Mouse (Mus musculus): ENCODE data around the gene Gm2696.
"Not testable (repeated sequence)": the region's sequence is repeated elsewhere in the genome, so short reads cannot be mapped to it uniquely, and the experiment has no call there.

The Gm2696 gene

DNA sequence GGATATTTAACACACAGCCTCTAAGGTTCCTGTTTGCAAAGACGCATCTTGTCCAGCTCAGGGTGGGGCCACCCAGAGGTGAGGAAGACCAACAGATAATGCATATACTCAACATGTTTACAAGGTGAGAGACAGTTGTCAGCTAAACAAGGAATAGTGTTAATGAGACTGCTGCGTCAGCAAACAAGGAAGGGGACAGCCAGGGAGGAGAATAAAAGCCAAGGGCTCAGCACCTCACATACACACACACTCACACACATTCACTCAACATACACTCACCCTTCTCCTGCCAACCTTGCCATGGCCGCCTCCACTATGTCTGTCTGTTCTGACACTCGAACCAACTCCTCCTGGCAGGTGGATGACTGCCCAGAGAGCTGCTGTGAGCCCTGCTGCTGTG, at the start of gene Gm2696:
TSS of gene Gm2696 (plus strand) at position 301 of the 400 bp plus-strand sequence.
- no peak for DNase-seq

- DNase-seq = no peak
Observed at GRCm38 (mm10) chr10:77769727-77770126, 44.8 kb upstream of the Gm2696 start.

DNA sequence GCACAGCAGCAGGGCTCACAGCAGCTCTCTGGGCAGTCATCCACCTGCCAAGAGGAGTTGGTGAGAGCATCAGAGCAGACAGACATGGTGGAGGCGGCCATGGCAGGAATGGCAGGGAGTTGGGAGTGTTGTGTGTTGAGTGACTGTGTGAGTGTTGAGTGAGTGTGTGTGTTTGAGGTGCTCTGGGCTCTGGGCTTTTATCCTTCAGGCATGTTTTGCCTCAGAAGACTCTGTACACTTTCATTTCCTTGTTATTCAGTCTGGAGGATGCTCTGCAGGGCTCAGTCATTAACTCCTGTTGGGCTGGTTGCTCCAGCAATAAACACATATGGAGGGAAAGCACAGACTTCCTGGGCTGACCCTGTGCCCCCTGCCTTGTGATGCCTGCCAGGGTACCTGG, 43.3 kb upstream of the Gm2696 start, which contains the start of gene Gm3238:
TSS of gene Gm3238 (minus strand) at position 101 of the 400 bp plus-strand sequence.
- not testable (repeated sequence) for DNase-seq

DNA sequence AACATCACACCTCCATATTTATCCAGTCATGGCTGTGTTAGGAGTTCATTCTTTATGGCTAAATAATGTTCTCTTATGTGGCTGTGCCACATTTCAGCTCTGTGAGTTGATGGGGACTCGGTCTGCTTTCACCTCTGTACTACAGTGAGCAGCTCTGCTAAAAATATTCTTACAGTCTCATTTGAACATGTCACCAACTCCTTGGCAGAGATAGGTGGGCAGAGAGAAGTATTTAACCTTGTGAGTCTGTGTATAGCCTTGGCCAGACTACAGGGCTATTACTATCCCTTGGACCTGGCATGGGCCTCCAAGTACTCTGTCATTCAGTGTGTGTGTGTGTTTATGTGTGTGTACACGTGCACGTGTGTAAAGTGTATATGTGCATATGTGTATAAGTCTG, 42.3 kb upstream of the Gm2696 start:
- DNase-seq = not testable (repeated sequence)

- DNase-seq = not testable (repeated sequence)
Observed at GRCm38 (mm10) chr10:77776844-77777243, 37.6 kb upstream of the Gm2696 start, which contains the start of gene Gm7138. Gene Gm7138 (minus strand): TSS chr10:77776944.

GRCm38 (mm10) chr10:77782442-77782841, 32.0 kb upstream of the Gm2696 start, which contains the start of gene Gm3250:
Gene Gm3250 (minus strand): TSS chr10:77782542.
- DNase-seq = not testable (repeated sequence)

DNA sequence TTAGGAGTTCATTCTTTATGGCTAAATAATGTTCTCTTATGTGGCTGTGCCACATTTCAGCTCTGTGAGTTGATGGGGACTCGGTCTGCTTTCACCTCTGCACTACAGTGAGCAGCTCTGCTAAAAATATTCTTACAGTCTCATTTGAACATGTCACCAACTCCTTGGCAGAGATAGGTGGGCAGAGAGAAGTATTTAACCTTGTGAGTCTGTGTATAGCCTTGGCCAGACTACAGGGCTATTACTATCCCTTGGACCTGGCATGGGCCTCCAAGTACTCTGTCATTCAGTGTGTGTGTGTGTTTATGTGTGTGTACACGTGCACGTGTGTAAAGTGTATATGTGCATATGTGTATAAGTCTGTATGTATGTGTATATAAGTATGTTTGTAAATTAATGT, 31.1 kb upstream of the Gm2696 start:
- DNase-seq = not testable (repeated sequence)

DNA sequence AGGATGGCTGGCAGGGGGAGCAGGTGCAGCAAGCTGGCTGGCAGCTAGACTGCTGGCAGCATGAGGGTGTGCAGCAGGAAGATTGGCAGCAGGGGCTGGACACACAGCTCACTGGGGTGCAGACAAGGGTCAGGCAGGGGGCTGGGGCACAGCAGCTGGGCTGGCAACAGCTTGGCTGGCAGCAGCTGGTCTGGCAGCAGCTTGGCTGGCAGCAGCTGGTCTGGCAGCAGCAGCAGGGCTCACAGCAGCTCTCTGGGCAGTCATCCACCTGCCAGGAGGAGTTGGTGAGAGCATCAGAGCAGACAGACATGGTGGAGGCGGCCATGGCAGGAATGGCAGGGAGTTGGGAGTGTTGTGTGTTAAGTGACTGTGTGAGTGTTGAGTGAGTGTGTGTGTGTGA, 26.6 kb upstream of the Gm2696 start, which contains the start of gene Gm7137:
TSS of gene Gm7137 (minus strand) at position 325 of the 400 bp plus-strand sequence.
- DNase-seq = not testable (repeated sequence)

- DNase-seq = no peak
Observed at GRCm38 (mm10) chr10:77788621-77789020, 25.9 kb upstream of the Gm2696 start.

- DNase-seq = no peak
Observed at GRCm38 (mm10) chr10:77794976-77795375, 19.5 kb upstream of the Gm2696 start, which contains the start of gene Gm9639. Gene Gm9639 (minus strand): TSS chr10:77795076.

DNA sequence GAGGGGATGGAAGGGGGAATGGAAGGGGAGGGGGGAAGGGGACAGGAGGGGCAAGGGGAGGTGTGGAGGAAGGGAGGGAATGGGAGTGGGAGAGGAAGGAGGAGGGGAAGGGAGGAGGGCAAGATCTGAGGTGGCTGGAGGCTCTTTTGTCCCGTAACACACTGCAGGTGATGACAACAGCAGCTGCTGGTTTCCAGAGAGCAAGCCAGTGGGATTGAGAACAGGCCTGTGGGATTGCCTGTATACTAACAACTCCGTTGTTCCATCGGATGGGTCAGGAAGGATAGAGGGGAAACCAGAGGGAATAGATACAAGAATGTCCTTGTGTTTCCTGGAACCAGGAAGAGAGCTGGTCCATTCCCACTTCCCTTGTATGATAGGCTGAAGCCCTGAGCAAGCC, 16.8 kb upstream of the Gm2696 start:
- DNase-seq = no peak

DNA sequence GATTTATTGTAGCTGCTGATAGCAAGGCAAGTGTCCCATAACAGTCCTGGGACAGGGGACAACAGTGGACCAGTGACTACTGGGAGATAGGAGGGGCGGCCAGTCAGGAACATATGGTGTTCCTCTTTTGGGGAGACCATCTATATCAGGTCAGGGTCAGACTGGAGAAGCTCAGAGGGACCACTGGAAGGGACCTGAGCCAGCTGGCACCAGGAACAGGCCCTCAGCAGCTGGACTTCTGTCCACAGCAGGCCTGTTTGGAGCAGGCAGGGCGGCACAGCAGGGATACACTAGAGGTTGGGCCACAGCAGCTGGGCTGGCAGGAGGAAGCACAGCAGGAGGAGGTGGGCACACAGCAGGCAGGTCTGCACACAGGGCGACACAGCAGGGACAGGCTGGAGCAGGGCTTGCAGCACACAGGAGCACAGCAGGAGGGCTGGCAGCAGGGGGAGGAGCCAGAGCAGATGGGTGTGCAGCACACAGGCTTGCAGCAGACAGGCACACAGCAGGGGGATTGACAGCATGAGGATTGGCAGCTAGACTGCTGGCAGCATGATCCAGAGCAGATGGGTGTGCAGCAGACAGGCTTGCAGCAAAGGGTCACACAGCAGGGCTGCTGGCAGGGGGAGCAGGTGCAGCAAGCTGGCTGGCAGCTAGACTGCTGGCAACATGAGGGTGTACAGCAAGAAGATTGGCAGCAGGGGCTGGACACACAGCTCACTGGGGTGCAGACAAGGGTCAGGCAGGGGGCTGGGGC, 16.1 kb upstream of the Gm2696 start:
- peak; percentile 27 for DNase-seq

DNA sequence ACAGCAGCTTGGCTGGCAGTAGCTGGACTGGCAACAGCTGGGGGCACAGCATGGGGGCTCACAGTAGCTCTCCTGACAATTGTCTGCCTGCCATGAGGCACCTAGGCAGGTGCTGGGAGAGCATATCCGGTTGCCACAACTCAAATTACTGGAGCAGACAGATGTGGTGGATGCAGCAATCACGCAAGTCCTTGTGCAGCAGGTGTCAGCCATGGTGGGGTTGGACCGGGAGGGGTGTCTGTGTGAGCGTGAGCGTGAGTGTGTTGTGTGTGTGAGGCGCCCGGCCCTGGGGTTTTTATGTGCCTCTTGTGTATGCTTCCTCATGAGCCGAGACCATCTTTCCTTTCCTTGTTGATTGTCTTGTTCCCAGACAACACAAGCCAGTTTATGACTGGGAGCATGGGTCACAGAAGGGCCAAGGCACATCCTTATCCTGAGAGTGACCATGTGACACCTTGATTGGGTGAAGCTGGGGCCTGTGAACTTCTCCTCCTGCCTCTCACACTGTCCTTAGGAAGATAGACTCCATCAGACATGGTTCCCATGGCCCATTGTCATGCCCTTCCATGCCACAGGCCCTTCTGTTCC, 15.5 kb upstream of the Gm2696 start, which contains the start of gene Gm19668:
TSS of gene Gm19668 (minus strand) at position 213 of the 588 bp plus-strand sequence.
- DNase-seq = no peak

GRCm38 (mm10) chr10:77804095-77804494, 10.4 kb upstream of the Gm2696 start:
- DNase-seq = no peak

GRCm38 (mm10) chr10:77811743-77812142, 2.7 kb upstream of the Gm2696 start, which contains the start of gene Gm9507:
Gene Gm9507 (minus strand): TSS chr10:77811843.
- no peak for DNase-seq

- DNase-seq = peak; percentile 24
Observed at GRCm38 (mm10) chr10:77815514-77815913, 1.0 kb downstream of the Gm2696 start.

DNA sequence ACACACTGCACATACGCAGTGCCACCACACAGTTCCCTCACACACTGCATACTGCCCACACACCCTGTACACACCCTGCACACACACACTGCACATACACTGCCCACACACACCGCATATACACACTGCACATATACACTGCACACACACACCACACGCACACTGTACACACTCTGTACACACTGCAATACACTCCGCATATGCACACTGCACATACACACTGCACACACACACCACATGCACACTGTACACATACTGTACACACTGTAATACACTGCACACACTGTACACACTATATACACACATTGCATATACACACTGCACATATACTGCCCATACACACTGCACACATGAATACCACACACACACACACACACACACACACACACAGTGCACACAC, 4.0 kb downstream of the Gm2696 start:
- DNase-seq = no peak

GRCm38 (mm10) chr10:77819203-77819602, 4.7 kb downstream of the Gm2696 start:
- no peak for DNase-seq

- no peak for DNase-seq
Observed at GRCm38 (mm10) chr10:77826951-77827350, 12.5 kb downstream of the Gm2696 start, which contains the start of gene Krtap10-4. Gene Krtap10-4 (minus strand): TSS chr10:77827095.

- DNase-seq = no peak
Observed at GRCm38 (mm10) chr10:77835647-77836046, 21.2 kb downstream of the Gm2696 start, which contains the start of gene Krtap10-10. Gene Krtap10-10 (plus strand): TSS chr10:77835947.

GRCm38 (mm10) chr10:77839006-77839405, 24.5 kb downstream of the Gm2696 start:
- no peak for DNase-seq

- no peak for DNase-seq
Observed at GRCm38 (mm10) chr10:77846503-77846902, 32.0 kb downstream of the Gm2696 start, which contains the start of gene Gm36176. Gene Gm36176 (plus strand): TSS chr10:77846803.

GRCm38 (mm10) chr10:77846961-77847360, 32.5 kb downstream of the Gm2696 start:
- no peak for DNase-seq

All from kidney, postnatal 10 days (tissue).